Mouse (Mus musculus) stomach, postnatal 0 days (tissue): ENCODE results near the gene Apol8. TPM values are rescaled to one million over a fixed set of nuclear protein-coding genes. Genes with fewer than 3 reads are reported as not detected.
"Not testable (repeated sequence)": the region's sequence is repeated elsewhere in the genome, so short reads cannot be mapped to it uniquely, and the experiment has no call there.

Experiments used
- ATAC-seq: fragments of 200-750 bp; cut with Nextera tagmentation; 2 replicates; pipeline ENCODE4 v1.8.0; 2017; ENCODE audit not compliant: low FRiP score, low TSS enrichment
- DNase-seq: peaks from one replicate; pipeline ENCODE4 v3.0.0-alpha.2; 2016; ENCODE audit warnings: low spot score
- H3K27ac ChIP-seq: fragments of 300-500 bp; sonication (generic); replicated peaks from 2 replicates; pipeline ENCODE4 v1.5.1; 2014; ENCODE audit warnings: mild to moderate bottlenecking, control low read depth
- H3K27me3 ChIP-seq: fragments of 300-500 bp; sonication (generic); 2 replicates; pipeline ENCODE4 v1.6.1; 2014; ENCODE audit warnings: low read length; ENCODE audit not compliant: control insufficient read depth, insufficient read depth
- H3K36me3 ChIP-seq: fragments of 300-500 bp; sonication (generic); 2 replicates; pipeline ENCODE4 v1.6.1; 2014; ENCODE audit warnings: low read length, mixed read lengths; ENCODE audit not compliant: control insufficient read depth, insufficient read depth
- H3K4me1 ChIP-seq: fragments of 300-500 bp; sonication (generic); replicated peaks from 2 replicates; pipeline ENCODE4 v1.6.1; 2014; ENCODE audit warnings: antibody characterized with exemption; ENCODE audit not compliant: control insufficient read depth, insufficient read depth
- H3K4me2 ChIP-seq: fragments of 300-500 bp; sonication (generic); replicated peaks from 2 replicates; pipeline ENCODE4 v1.6.1; 2014; ENCODE audit warnings: low read depth, mild to moderate bottlenecking, control low read depth, moderate library complexity
- H3K4me3 ChIP-seq: fragments of 300-500 bp; sonication (generic); 2 replicates; pipeline ENCODE4 v1.5.1; 2014; ENCODE audit warnings: low read depth, low read length, control low read depth
- H3K9ac ChIP-seq: fragments of 300-500 bp; sonication (generic); 2 replicates; pipeline ENCODE4 v1.6.1; 2014; ENCODE audit warnings: mild to moderate bottlenecking, low read length, control low read depth, mixed read lengths
- H3K9me3 ChIP-seq: fragments of 300-500 bp; sonication (generic); 2 replicates; pipeline ENCODE4 v1.6.1; 2016; ENCODE audit warnings: low read length; ENCODE audit not compliant: control insufficient read depth
- CTCF ChIP-seq: IDR thresholded peaks from 2 replicates; pipeline ENCODE4 v1.5.1; 2016; ENCODE audit warnings: antibody characterized with exemption, low read depth, mild to moderate bottlenecking, moderate library complexity
- EP300 ChIP-seq: optimal IDR thresholded peaks from 2 replicates; pipeline ENCODE3; 2016; ENCODE audit warnings: antibody characterized with exemption
- WGBS: fragments of 180-500 bp; shearing (Covaris S2); extraction: QIAGEN DNeasy Blood & Tissue Kit; methylation state at CpG from one replicate; pipeline ENCODE4 v1.1.7; 2014; 5-methylcytosine and 5-hydroxymethylcytosine counted together
- polyA plus RNA-seq: library from polyadenylated mRNA; unstranded; fragments of >200 nt; fragmentation: Nextera tagmentation; extraction: Ambion mirVana; gene quantifications from 2 replicates; pipeline ENCODE4 v1.2.1, GENCODE M21; 2015

Gene Apol8
- polyA plus RNA-seq, 1 experiment from 2014 or later: 0.05 TPM

DNA sequence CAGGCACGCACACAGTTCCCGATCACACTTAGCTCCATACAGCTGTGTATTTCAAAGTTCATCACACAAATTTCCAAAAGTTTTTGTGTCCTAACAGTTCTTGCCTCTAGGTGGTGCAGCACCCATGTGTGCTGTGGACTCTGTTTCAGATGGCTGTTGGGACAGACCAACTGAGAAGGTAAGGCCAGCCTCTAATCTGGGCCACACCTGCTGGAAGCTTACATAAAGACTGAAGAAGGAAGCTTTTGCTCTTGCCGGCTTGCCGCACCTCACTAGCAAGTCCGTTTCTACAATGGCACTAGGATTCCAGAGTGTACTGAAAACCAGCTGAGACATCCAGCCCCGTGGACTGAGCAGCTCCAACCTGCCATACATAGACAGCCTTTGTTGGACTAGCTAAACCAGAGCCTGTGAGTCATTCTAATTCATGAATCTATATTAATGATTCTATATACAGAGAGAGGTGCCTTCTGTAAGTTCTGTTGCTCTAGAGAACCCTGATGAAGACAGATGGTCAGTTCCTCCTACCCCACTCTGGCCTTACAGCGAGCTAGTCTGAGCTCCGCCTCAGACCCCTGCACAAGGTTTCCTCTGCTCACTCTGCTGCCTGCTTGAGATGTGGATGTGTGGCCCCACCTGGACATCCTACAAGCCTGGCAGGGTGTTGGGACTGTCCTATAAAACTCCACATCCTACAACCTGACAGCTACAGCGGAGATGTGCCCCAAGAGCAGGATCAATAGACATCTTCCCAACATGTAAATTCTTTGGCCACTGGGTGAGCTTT, 16.1 kb downstream of the Apol8 start:
- H3K4me3 ChIP-seq: no peak overlapping the region
- no peaks in the 10 kb centered on the region for H3K27me3 ChIP-seq
- H3K4me1 ChIP-seq: no peaks in the 10 kb centered on the region
- H3K36me3 ChIP-seq: no peaks in the 10 kb centered on the region
- no peak overlapping the region for H3K9ac ChIP-seq
- TF ChIP-seq CTCF: peak; percentile 77
- no peak for TF ChIP-seq EP300
- no peak overlapping the region for H3K27ac ChIP-seq
- no peaks in the 10 kb centered on the region for H3K9me3 ChIP-seq
- H3K4me2 ChIP-seq: no peak overlapping the region
- DNase-seq (peak; percentile 61), ATAC-seq (peak; percentile 93)
- WGBS: 55% methylated on average over 9 of the region's 9 CpGs

DNA sequence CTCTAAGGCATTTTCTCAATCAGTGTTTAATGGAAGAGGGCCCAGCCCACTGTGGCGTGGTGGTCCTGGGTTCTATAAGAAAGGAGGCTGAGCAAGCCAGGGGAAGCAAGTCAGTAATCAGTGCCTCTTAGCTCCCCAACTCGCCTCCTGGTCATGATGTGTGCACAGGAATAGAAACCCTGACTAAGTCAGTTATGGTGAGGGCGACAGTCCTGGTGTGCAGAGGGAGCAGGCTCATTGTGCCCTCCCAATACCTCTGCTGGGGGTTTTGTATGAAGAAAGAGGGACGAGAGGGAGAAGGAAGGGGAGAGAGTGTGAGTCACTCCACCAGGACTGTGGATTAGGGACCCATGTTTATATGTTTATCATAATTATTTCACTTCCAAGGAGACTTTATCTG, 22.9 kb downstream of the Apol8 start:
- H3K9ac ChIP-seq, DNase-seq, H3K4me3 ChIP-seq, H3K27ac ChIP-seq, H3K36me3 ChIP-seq, H3K4me2 ChIP-seq, H3K27me3 ChIP-seq, H3K9me3 ChIP-seq, H3K4me1 ChIP-seq: not testable (repeated sequence)
- 42% methylated on average over 4 of the region's 4 CpGs for WGBS
- 0 out of 2 replicates have a peak, but pooled peaks have one; percentile 9 for ATAC-seq

DNA sequence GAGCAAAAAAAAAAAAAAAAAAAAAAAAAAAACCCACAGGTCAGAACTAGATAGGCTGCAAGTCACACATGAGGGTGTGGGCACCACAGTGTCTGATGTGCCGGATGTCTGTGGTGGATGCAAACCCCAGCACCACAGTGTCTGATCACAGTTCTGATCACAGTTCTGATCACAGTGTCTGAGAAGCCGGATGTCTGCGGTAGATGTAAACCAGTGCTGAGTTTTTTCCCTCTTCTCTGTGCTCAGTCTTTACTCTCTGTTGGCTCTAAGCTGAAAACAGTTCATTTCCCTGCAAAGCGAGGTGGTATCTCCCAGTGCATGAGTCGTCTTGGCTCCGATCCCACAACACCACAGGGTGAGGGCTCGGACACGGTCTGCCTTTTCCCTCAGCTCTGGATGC, 23.4 kb downstream of the Apol8 start:
- peak; percentile 43 for DNase-seq
- H3K4me2 ChIP-seq, H3K36me3 ChIP-seq, H3K27me3 ChIP-seq, H3K9ac ChIP-seq, ATAC-seq, H3K9me3 ChIP-seq, H3K4me3 ChIP-seq, H3K4me1 ChIP-seq, H3K27ac ChIP-seq: not testable (repeated sequence)
- 40% methylated on average over 8 of the region's 8 CpGs for WGBS

DNA sequence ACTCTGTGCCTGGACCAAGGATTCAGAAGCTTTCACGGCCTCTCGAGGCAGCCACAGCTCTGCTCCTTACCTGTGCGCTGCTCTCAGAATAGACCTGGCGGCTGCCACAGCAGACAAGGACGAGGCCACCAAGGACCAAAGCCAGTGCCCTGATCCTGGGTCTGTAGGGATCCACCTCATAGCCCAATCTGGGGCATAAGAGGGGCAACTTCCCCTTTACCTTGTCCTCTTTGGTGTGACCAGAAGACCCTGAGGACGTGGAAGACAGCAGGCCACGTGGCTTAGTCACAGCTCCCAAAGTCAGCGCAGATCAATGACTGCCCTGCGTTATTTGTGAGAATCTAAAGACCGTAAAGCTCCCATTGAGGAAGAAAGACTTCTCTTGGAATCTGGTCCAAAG, 24.0 kb downstream of the Apol8 start:
- not testable (repeated sequence) for H3K9ac ChIP-seq, H3K36me3 ChIP-seq, ATAC-seq, H3K4me3 ChIP-seq, H3K27ac ChIP-seq, H3K27me3 ChIP-seq, H3K9me3 ChIP-seq, H3K4me2 ChIP-seq, H3K4me1 ChIP-seq, DNase-seq
- WGBS: 72% methylated on average over 10 of the region's 10 CpGs

DNA sequence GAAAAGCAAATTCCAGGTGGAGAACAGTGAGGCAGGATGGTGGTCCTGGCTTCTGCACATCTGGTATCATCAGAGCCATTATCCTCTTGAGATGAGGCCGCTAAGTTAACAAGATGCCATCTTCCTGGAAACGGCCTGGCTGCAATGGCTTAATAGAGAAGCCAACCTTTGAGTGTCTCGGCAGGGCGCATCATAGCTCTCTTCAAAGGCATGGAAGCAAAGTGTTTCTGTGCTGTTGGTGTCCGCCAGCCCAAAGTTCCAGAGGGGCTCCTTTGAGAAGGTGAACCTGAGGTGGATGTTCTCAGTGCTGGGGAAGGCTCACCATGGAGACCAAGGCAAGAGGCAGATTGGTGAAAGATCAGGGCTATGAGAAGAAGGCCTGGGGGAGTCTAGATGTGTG, 25.2 kb downstream of the Apol8 start:
- no peaks in the 10 kb centered on the region for H3K9me3 ChIP-seq
- no peak overlapping the region for H3K27ac ChIP-seq
- H3K27me3 ChIP-seq: no peaks in the 10 kb centered on the region
- no peak for ATAC-seq
- no peak overlapping the region for H3K4me3 ChIP-seq
- H3K9ac ChIP-seq: no peak overlapping the region
- H3K4me2 ChIP-seq: no peak overlapping the region
- no peaks in the 10 kb centered on the region for H3K4me1 ChIP-seq
- no peak for DNase-seq
- no peak for TF ChIP-seq EP300
- TF ChIP-seq CTCF: no peak
- 88% methylated on average over 5 of the region's 5 CpGs for WGBS
- H3K36me3 ChIP-seq: no peaks in the 10 kb centered on the region

DNA sequence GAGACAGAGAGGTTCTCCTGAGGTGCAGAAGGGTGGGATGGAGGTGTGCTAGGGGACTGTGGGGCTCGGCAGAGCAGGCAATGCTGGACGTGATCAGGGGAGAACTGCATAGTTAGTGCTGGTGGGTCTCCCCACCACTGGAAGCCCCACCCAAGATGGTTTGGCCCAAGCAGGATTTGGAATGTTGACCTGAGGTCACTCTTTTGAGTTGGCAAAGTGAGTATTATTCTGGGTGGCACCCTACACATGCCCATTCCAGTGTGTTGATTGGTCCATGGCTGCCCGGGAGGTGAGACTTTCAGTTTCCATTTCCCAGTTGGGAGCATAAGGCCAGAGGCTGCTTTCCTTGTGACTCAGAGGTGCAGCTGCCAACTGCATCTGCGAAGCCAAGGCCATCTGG, 28.1 kb downstream of the Apol8 start, which contains the start of gene Apol9b:
Gene Apol9b (plus strand): TSS at position 301 of the 400 bp plus-strand sequence.
- not testable (repeated sequence) for H3K4me2 ChIP-seq, H3K9ac ChIP-seq, H3K4me3 ChIP-seq, H3K27ac ChIP-seq, ATAC-seq, H3K9me3 ChIP-seq, H3K4me1 ChIP-seq, H3K36me3 ChIP-seq, H3K27me3 ChIP-seq, DNase-seq
- no CpG with 5 or more reads among the region's 4 CpGs for WGBS

DNA sequence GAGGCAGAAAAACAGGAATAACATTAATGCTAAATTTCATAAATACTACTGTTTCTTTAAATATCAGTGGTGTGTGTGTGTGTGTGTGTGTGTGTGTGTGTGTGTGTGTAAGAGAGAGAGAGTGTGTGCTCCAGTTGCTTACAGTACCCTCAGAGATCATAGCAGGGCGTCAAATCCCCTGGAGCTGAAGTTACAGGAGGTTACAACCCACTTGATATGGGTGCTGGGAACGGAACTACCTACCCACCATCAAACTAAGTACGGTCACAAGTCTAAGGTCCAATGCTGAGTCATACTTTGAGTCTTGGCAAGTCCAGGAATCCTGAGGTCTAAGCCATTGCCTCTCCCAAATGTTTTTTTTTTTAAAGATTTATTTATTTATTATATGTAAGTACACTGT, 29.1 kb downstream of the Apol8 start:
- 78% methylated on average over 3 of the region's 3 CpGs for WGBS
- H3K9me3 ChIP-seq, H3K27me3 ChIP-seq, H3K9ac ChIP-seq, H3K27ac ChIP-seq, H3K36me3 ChIP-seq, H3K4me3 ChIP-seq, DNase-seq, H3K4me1 ChIP-seq, H3K4me2 ChIP-seq, ATAC-seq: not testable (repeated sequence)
